Comparison of ENCODE assay signal across 29 mouse cellular contexts in the genomic region with DNA sequence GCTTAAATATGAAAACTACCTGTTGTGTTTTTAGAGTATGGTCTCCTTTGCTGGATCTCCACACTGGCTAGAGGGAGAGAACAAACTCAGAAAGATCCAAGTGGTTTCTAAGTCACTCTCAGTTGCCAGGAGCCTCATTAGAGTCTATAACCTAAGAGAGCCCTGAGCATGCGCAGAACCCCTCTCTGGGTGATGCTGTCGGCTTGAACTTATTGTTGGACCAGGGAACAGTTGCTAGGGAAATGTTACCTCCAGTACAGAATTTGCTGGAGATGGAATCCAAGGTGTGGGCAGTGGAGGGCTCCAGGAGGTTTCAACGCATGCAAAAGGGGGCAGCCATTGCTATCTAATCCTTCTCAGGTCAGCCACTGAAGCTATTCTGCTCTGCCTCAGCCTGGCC. TPM values are rescaled to one million over a fixed set of nuclear protein-coding genes. Genes with fewer than 3 reads are reported as not detected.
A peak's percentile ranks its signal among the peaks of the same experiment; 100 is the strongest.
DNase-seq lines count a peak whose midpoint lies in the region; ATAC-seq and TF ChIP-seq lines count a peak whose summit lies in the region.
"Had no signal": no experiment of that assay in that cellular context is flagged by ENCODE, and none has a peak within 500 bp of the region (broad histone marks: within the 10 kb centered on the region; RNA-seq: fewer than 3 reads in every experiment).

No protein-coding gene starts in this region.

- TF ChIP-seq CTCF in forebrain, postnatal 0 days (IDR thresholded peaks at IDR 0.05; ENCODE audit: low read depth), result no peak
- TF ChIP-seq CTCF in midbrain, postnatal 0 days (IDR thresholded peaks at IDR 0.05), result no peak
- TF ChIP-seq CTCF in CH12.LX (conservative IDR thresholded peaks at IDR 0.05 in 1 of 2, IDR thresholded peaks at IDR 0.05 in 1 of 2; ENCODE audit: low read depth in 2 of 2, low read length in 2 of 2), result no peak

- H3K4me1 ChIP-seq in forebrain, postnatal 0 days (ENCODE audit: insufficient read depth), result no peaks in the 10 kb centered on the region; the same call in 1 of the 2 replicates
- peaks cover 23% of the 10 kb centered on the region for H3K4me1 ChIP-seq in forebrain, embryonic 10.5 days
- 0 out of 2 replicates have a peak, but pooled peaks cover 2% of the 10 kb centered on the region for H3K4me1 ChIP-seq in midbrain, embryonic 14.5 days (ENCODE audit: control insufficient read depth, insufficient read depth, low read length)
- H3K4me1 ChIP-seq in midbrain, postnatal 0 days (ENCODE audit: insufficient read depth, low read length), result no peaks in the 10 kb centered on the region
- H3K4me1 ChIP-seq in CH12.LX (ENCODE audit: control insufficient read depth in 1 of 2, insufficient read depth in 2 of 2), result peaks cover 6 to 8% of the 10 kb centered on the region in 2 experiments

- H3K27ac ChIP-seq in forebrain, postnatal 0 days (ENCODE audit: low read depth, low read length), result no peak overlapping the region; the same call in 1 of the 2 replicates
- H3K27ac ChIP-seq in forebrain, embryonic 10.5 days, result no peak overlapping the region
- no peak overlapping the region for H3K27ac ChIP-seq in midbrain, embryonic 14.5 days (replicated peaks; ENCODE audit: low read depth, low read length)
- no peak overlapping the region for H3K27ac ChIP-seq in midbrain, postnatal 0 days (ENCODE audit: low read depth, low read length)
- H3K27ac ChIP-seq in CH12.LX (ENCODE audit: insufficient read depth, low read depth), result no peak overlapping the region
- H3K27ac ChIP-seq: embryonic facial prominence, embryonic 12.5 days; embryonic facial prominence, embryonic 15.5 days; forebrain, embryonic 12.5 days; forebrain, embryonic 15.5 days; heart, adult 2 months; heart, embryonic 10.5 days; heart, embryonic 13.5 days; hindbrain, embryonic 14.5 days; hindbrain, postnatal 0 days had no signal

- dilution Hi-C loops in CH12.LX (cut with MboI; ENCODE audit: extremely low pct_ligation_motif_present, extremely low pct_unique_long_range_greater_than_20kb, low sequenced_read_pairs), result no loop called here

- peaks cover 32% of the 10 kb centered on the region for H3K27me3 ChIP-seq in forebrain, postnatal 0 days (ENCODE audit: insufficient read depth, low read length)
- peaks cover 56% of the 10 kb centered on the region for H3K27me3 ChIP-seq in forebrain, embryonic 10.5 days (ENCODE audit: poor library complexity, severe bottlenecking)
- peaks cover 50% of the 10 kb centered on the region for H3K27me3 ChIP-seq in midbrain, embryonic 14.5 days (ENCODE audit: control insufficient read depth, insufficient read depth, low read length)
- H3K27me3 ChIP-seq in midbrain, postnatal 0 days (ENCODE audit: insufficient read depth, low read length), result peaks cover 23% of the 10 kb centered on the region
- H3K27me3 ChIP-seq in CH12.LX (replicated peaks), result peaks cover 84% of the 10 kb centered on the region

- H3K79me2 ChIP-seq in CH12.LX (replicated peaks; ENCODE audit: control insufficient read depth, extremely low read depth, insufficient read depth, poor library complexity, severe bottlenecking), result no peaks in the 10 kb centered on the region

- no peaks in the 10 kb centered on the region for H3K9me3 ChIP-seq in forebrain, postnatal 0 days (ENCODE audit: low read length)
- no peaks in the 10 kb centered on the region for H3K9me3 ChIP-seq in forebrain, embryonic 10.5 days
- H3K9me3 ChIP-seq in midbrain, embryonic 14.5 days (ENCODE audit: control insufficient read depth, low read length), result no peaks in the 10 kb centered on the region
- H3K9me3 ChIP-seq in midbrain, postnatal 0 days (ENCODE audit: low read length), result no peaks in the 10 kb centered on the region
- H3K9me3 ChIP-seq in CH12.LX (replicated peaks; ENCODE audit: low read length), result peaks cover 6% of the 10 kb centered on the region
- H3K9me3 ChIP-seq: embryonic facial prominence, embryonic 12.5 days; embryonic facial prominence, embryonic 15.5 days; forebrain, embryonic 12.5 days; forebrain, embryonic 15.5 days; heart, embryonic 10.5 days; heart, embryonic 13.5 days had no signal

- H3K9ac ChIP-seq in forebrain, postnatal 0 days, result no peak overlapping the region
- H3K9ac ChIP-seq in midbrain, embryonic 14.5 days (replicated peaks; ENCODE audit: low read length), result no peak overlapping the region
- no peak overlapping the region for H3K9ac ChIP-seq in midbrain, postnatal 0 days (replicated peaks; ENCODE audit: low read length, poor library complexity, severe bottlenecking)
- no peak overlapping the region for H3K9ac ChIP-seq in CH12.LX (ENCODE audit: insufficient read depth, low read depth)
- H3K9ac ChIP-seq: embryonic facial prominence, embryonic 12.5 days; embryonic facial prominence, embryonic 15.5 days; forebrain, embryonic 12.5 days; forebrain, embryonic 15.5 days; heart, embryonic 13.5 days; hindbrain, embryonic 14.5 days had no signal

- TF ChIP-seq POLR2A in CH12.LX (IDR thresholded peaks at IDR 0.05; ENCODE audit: low read depth, low read length), result no peak

- H3K36me3 ChIP-seq in forebrain, postnatal 0 days (ENCODE audit: insufficient read depth), result no peaks in the 10 kb centered on the region
- no peaks in the 10 kb centered on the region for H3K36me3 ChIP-seq in forebrain, embryonic 10.5 days (replicated peaks)
- H3K36me3 ChIP-seq in midbrain, embryonic 14.5 days (ENCODE audit: control insufficient read depth, insufficient read depth, low read length), result no peaks in the 10 kb centered on the region
- no peaks in the 10 kb centered on the region for H3K36me3 ChIP-seq in midbrain, postnatal 0 days (ENCODE audit: insufficient read depth, low read length)
- no peaks in the 10 kb centered on the region for H3K36me3 ChIP-seq in CH12.LX (replicated peaks in 1 of 2; ENCODE audit: control insufficient read depth in 1 of 2, insufficient read depth in 1 of 2, low read length in 1 of 2)
- H3K36me3 ChIP-seq: embryonic facial prominence, embryonic 12.5 days; embryonic facial prominence, embryonic 15.5 days; forebrain, embryonic 12.5 days; forebrain, embryonic 15.5 days; heart, embryonic 10.5 days; heart, embryonic 13.5 days had no signal

- no peak for ATAC-seq in forebrain, postnatal 0 days
- no peak for ATAC-seq in midbrain, embryonic 14.5 days (ENCODE audit: low FRiP score, low TSS enrichment)
- no peak for ATAC-seq in midbrain, postnatal 0 days (ENCODE audit: low FRiP score)
- ATAC-seq: forebrain, embryonic 15.5 days had no signal

- WGBS in forebrain, postnatal 0 days, result 40% methylated on average over 3 of the region's 3 CpGs
- WGBS in forebrain, embryonic 10.5 days, result 54% methylated on average over 3 of the region's 3 CpGs
- 50% methylated on average over 3 of the region's 3 CpGs for WGBS in midbrain, embryonic 14.5 days
- 49% methylated on average over 3 of the region's 3 CpGs for WGBS in midbrain, postnatal 0 days

- no peak overlapping the region for H3K4me3 ChIP-seq in forebrain, postnatal 0 days (ENCODE audit: low read depth, low read length)
- no peak overlapping the region for H3K4me3 ChIP-seq in forebrain, embryonic 10.5 days
- no peak overlapping the region for H3K4me3 ChIP-seq in midbrain, embryonic 14.5 days (replicated peaks; ENCODE audit: low read depth, low read length)
- H3K4me3 ChIP-seq in midbrain, postnatal 0 days (ENCODE audit: low read depth, low read length), result no peak overlapping the region
- no peak overlapping the region for H3K4me3 ChIP-seq in CH12.LX (replicated peaks in 1 of 3; ENCODE audit: low read depth in 2 of 3, low read length in 2 of 3, poor library complexity in 1 of 3)
- H3K4me3 ChIP-seq: embryonic facial prominence, embryonic 12.5 days; embryonic facial prominence, embryonic 15.5 days; heart, adult 2 months; heart, embryonic 13.5 days had no signal

- DNase-seq in forebrain, postnatal 0 days, result no peak
- DNase-seq in forebrain, embryonic 10.5 days (ENCODE audit: extremely low spot score, low spot score), result no peak
- DNase-seq in midbrain, embryonic 14.5 days, result peak; percentile 17
- no peak for DNase-seq in midbrain, postnatal 0 days (ENCODE audit: low spot score)
- no peak for DNase-seq in CH12.LX (ENCODE audit: extremely low read depth)
- DNase-seq in brain, adult 2 months (ENCODE audit: low read depth, low spot score), result peak; percentile 51
- DNase-seq in layer of hippocampus, postnatal 36 days, result no peak
- DNase-seq: adrenal gland, adult 8-10 months; adrenal gland, postnatal 25 days; cerebellum, adult 11 months; cerebellum, postnatal 25 days; gastrocnemius, postnatal 10 days; gastrocnemius, postnatal 36 days; heart, adult 2 months; heart, postnatal 14 days; heart, postnatal 4 days had no signal

- in situ Hi-C loops in CH12.LX (cut with MboI; ENCODE audit: low pct_ligation_motif_present, low pct_unique_long_range_greater_than_20kb, low sequenced_read_pairs), result loop anchor here (10.0 kb wide), 1 partner anchor 90 kb away; a partner anchor contains a TSS

- H3K4me2 ChIP-seq in forebrain, postnatal 0 days (ENCODE audit: low read depth), result 0 out of 2 replicates have a peak overlapping the region, but pooled peaks have one; percentile 38
- no peak overlapping the region for H3K4me2 ChIP-seq in midbrain, embryonic 14.5 days (ENCODE audit: low read length)
- no peak overlapping the region for H3K4me2 ChIP-seq in midbrain, postnatal 0 days (ENCODE audit: low read depth, low read length, poor library complexity, severe bottlenecking)
- H3K4me2 ChIP-seq in CH12.LX (ENCODE audit: insufficient read depth, low read depth, poor library complexity, severe bottlenecking), result no peak overlapping the region
- H3K4me2 ChIP-seq: embryonic facial prominence, embryonic 15.5 days; heart, embryonic 13.5 days had no signal

- no peak for TF ChIP-seq EP300 in CH12.LX (IDR thresholded peaks at IDR 0.05; ENCODE audit: low read length)

- TF ChIP-seq RAD21 in CH12.LX (IDR thresholded peaks at IDR 0.05; ENCODE audit: low read depth, low read length), result no peak

RNA-seq across cellular contexts. Expression of a gene that starts 1.9 kb away (rescaled TPM):
- total RNA-seq in forebrain, postnatal 0 days (2014; rRNA removed), result 82.7 and 116 TPM in 2 replicates
- 26.7 and 40.0 TPM in 2 replicates for polyA plus RNA-seq in forebrain, postnatal 0 days (2015; fragmentation: Nextera tagmentation; extraction: Ambion mirVana)
- 0.35 TPM in 1 of 2 replicates, not detected in the other for polyA plus RNA-seq in forebrain, embryonic 10.5 days (2016; fragmentation: Nextera tagmentation; extraction: Ambion mirVana)
- polyA plus RNA-seq in midbrain, embryonic 14.5 days (2014; fragmentation: Nextera tagmentation; extraction: Ambion mirVana), result 4.8 and 6.9 TPM in 2 replicates
- total RNA-seq in midbrain, postnatal 0 days (2014; rRNA removed), result 103 and 154 TPM in 2 replicates
- 46.8 and 49.1 TPM in 2 replicates for polyA plus RNA-seq in midbrain, postnatal 0 days (2015; fragmentation: Nextera tagmentation; extraction: Ambion mirVana)
- total RNA-seq in CH12.LX (2012; rRNA removed) (0.38 TPM in 1 of 2 replicates, not detected in the other), CH12.LX (2014; rRNA removed) (not detected in 2 replicates)
- not detected in 2 replicates for polyA plus RNA-seq in CH12.LX (2012; ENCODE audit: insufficient read length, low read depth)
- 100 to 1,000 TPM; 185 to 237 TPM for total RNA-seq in layer of hippocampus, postnatal 36 days (2021)
- total RNA-seq: common myeloid progenitor, adult 5-6 weeks; gastrocnemius, adult 18-20 months; gastrocnemius, postnatal 36 days; granulocyte monocyte progenitor cell, adult 5-6 weeks; heart, adult 2 months; heart, postnatal 14 days; heart, postnatal 4 days had no signal
- polyA plus RNA-seq: activated CD4-positive, CD25-positive, alpha-beta regulatory T cell, adult 4 months; heart, embryonic 10.5 days; heart, embryonic 16.5 days had no signal

RNA-seq across cellular contexts. Expression of a gene that starts 21.6 kb away (rescaled TPM):
- total RNA-seq in forebrain, postnatal 0 days (2014; rRNA removed), result 105 and 144 TPM in 2 replicates
- polyA plus RNA-seq in forebrain, postnatal 0 days (2015; fragmentation: Nextera tagmentation; extraction: Ambion mirVana), result 335 and 346 TPM in 2 replicates
- polyA plus RNA-seq in forebrain, embryonic 10.5 days (2016; fragmentation: Nextera tagmentation; extraction: Ambion mirVana), result 195 and 198 TPM in 2 replicates
- polyA plus RNA-seq in midbrain, embryonic 14.5 days (2014; fragmentation: Nextera tagmentation; extraction: Ambion mirVana), result 214 and 238 TPM in 2 replicates
- total RNA-seq in midbrain, postnatal 0 days (2014; rRNA removed), result 139 and 144 TPM in 2 replicates
- polyA plus RNA-seq in midbrain, postnatal 0 days (2015; fragmentation: Nextera tagmentation; extraction: Ambion mirVana), result 308 and 311 TPM in 2 replicates
- total RNA-seq in CH12.LX (2012; rRNA removed) (98.8 and 113 TPM in 2 replicates), CH12.LX (2014; rRNA removed) (68.0 and 77.8 TPM in 2 replicates)
- polyA plus RNA-seq in CH12.LX (2012; ENCODE audit: insufficient read length, low read depth), result 102 and 115 TPM in 2 replicates
- total RNA-seq in layer of hippocampus, postnatal 36 days (2021), result 100 to 1,000 TPM; 286 to 323 TPM

RNA-seq across cellular contexts. Expression of a gene that starts 36.5 kb away (rescaled TPM):
- total RNA-seq in forebrain, postnatal 0 days (2014; rRNA removed), result 66.1 and 96.9 TPM in 2 replicates
- 176 and 201 TPM in 2 replicates for polyA plus RNA-seq in forebrain, postnatal 0 days (2015; fragmentation: Nextera tagmentation; extraction: Ambion mirVana)
- 102 and 107 TPM in 2 replicates for polyA plus RNA-seq in forebrain, embryonic 10.5 days (2016; fragmentation: Nextera tagmentation; extraction: Ambion mirVana)
- 94.0 and 117 TPM in 2 replicates for polyA plus RNA-seq in midbrain, embryonic 14.5 days (2014; fragmentation: Nextera tagmentation; extraction: Ambion mirVana)
- 85.4 and 100 TPM in 2 replicates for total RNA-seq in midbrain, postnatal 0 days (2014; rRNA removed)
- polyA plus RNA-seq in midbrain, postnatal 0 days (2015; fragmentation: Nextera tagmentation; extraction: Ambion mirVana), result 153 and 176 TPM in 2 replicates
- total RNA-seq in CH12.LX (2012; rRNA removed) (60.1 and 67.3 TPM in 2 replicates), CH12.LX (2014; rRNA removed) (36.8 and 39.6 TPM in 2 replicates)
- 83.5 and 99.2 TPM in 2 replicates for polyA plus RNA-seq in CH12.LX (2012; ENCODE audit: insufficient read length, low read depth)
- 10 to 100 TPM; 82.4 to 85.2 TPM for total RNA-seq in layer of hippocampus, postnatal 36 days (2021)

RNA-seq across cellular contexts. Expression of a gene that starts 37.5 kb away (rescaled TPM):
- 46.6 and 55.2 TPM in 2 replicates for total RNA-seq in forebrain, postnatal 0 days (2014; rRNA removed)
- polyA plus RNA-seq in forebrain, postnatal 0 days (2015; fragmentation: Nextera tagmentation; extraction: Ambion mirVana), result 18.2 and 21.7 TPM in 2 replicates
- 35.7 and 40.7 TPM in 2 replicates for polyA plus RNA-seq in forebrain, embryonic 10.5 days (2016; fragmentation: Nextera tagmentation; extraction: Ambion mirVana)
- 25.8 and 28.1 TPM in 2 replicates for polyA plus RNA-seq in midbrain, embryonic 14.5 days (2014; fragmentation: Nextera tagmentation; extraction: Ambion mirVana)
- total RNA-seq in midbrain, postnatal 0 days (2014; rRNA removed), result 44.5 and 68.1 TPM in 2 replicates
- polyA plus RNA-seq in midbrain, postnatal 0 days (2015; fragmentation: Nextera tagmentation; extraction: Ambion mirVana), result 26.7 and 29.3 TPM in 2 replicates
- total RNA-seq in CH12.LX (2012; rRNA removed), result 38.2 and 45.2 TPM in 2 replicates
- 8.8 and 9.9 TPM in 2 replicates for total RNA-seq in CH12.LX (2014; rRNA removed)
- 22.2 and 23.6 TPM in 2 replicates for polyA plus RNA-seq in CH12.LX (2012; ENCODE audit: insufficient read length, low read depth)
- 10 to 100 TPM; 39.2 to 41.0 TPM for total RNA-seq in layer of hippocampus, postnatal 36 days (2021)

RNA-seq across cellular contexts. Expression of a gene that starts 47.8 kb away (rescaled TPM):
- 1.2 and 3.1 TPM in 2 replicates for total RNA-seq in forebrain, postnatal 0 days (2014; rRNA removed)
- 0.06 and 0.28 TPM in 2 replicates for polyA plus RNA-seq in forebrain, postnatal 0 days (2015; fragmentation: Nextera tagmentation; extraction: Ambion mirVana)
- polyA plus RNA-seq in forebrain, embryonic 10.5 days (2016; fragmentation: Nextera tagmentation; extraction: Ambion mirVana), result 0.10 and 0.17 TPM in 2 replicates
- 0.26 and 0.28 TPM in 2 replicates for polyA plus RNA-seq in midbrain, embryonic 14.5 days (2014; fragmentation: Nextera tagmentation; extraction: Ambion mirVana)
- total RNA-seq in midbrain, postnatal 0 days (2014; rRNA removed), result 3.3 and 3.7 TPM in 2 replicates
- 0.06 and 0.30 TPM in 2 replicates for polyA plus RNA-seq in midbrain, postnatal 0 days (2015; fragmentation: Nextera tagmentation; extraction: Ambion mirVana)
- total RNA-seq in CH12.LX (2012; rRNA removed), result 0.34 and 0.51 TPM in 2 replicates
- 0.84 and 1.8 TPM in 2 replicates for total RNA-seq in CH12.LX (2014; rRNA removed)
- 0.44 and 0.61 TPM in 2 replicates for polyA plus RNA-seq in CH12.LX (2012; ENCODE audit: insufficient read length, low read depth)
- total RNA-seq in layer of hippocampus, postnatal 36 days (2021), result under 1 TPM; 0.37 to 0.56 TPM
- total RNA-seq: common myeloid progenitor, adult 5-6 weeks; granulocyte monocyte progenitor cell, adult 5-6 weeks had no signal
- polyA plus RNA-seq: activated CD4-positive, CD25-positive, alpha-beta regulatory T cell, adult 4 months had no signal

Comparison
In these comparisons a context has a peak if more than half of its experiments do, and no peak if none do; other contexts are left out.
1. DNase-seq: peak in midbrain, embryonic 14.5 days (single experiment) and brain, adult 2 months (single experiment); none in forebrain, postnatal 0 days (single experiment), forebrain, embryonic 10.5 days (single experiment), midbrain, postnatal 0 days (single experiment), CH12.LX (single experiment) and layer of hippocampus, postnatal 36 days (0 of 2).